Mouse (Mus musculus) adrenal gland, postnatal 36 days (tissue): Measurements from ENCODE around the gene Slc11a1. TPM values are rescaled to one million over a fixed set of nuclear protein-coding genes. Genes with fewer than 3 reads are reported as not detected.
"Not testable (repeated sequence)": the region's sequence is repeated elsewhere in the genome, so short reads cannot be mapped to it uniquely, and the experiment has no call there.

ENCODE experiments used
- DNase-seq, 2 experiments: peaks; one replicate each; pipeline ENCODE4 v3.0.0; 2021; ENCODE audit warnings: mixed read lengths in 1 of 2
- total RNA-seq, 2 experiments: library from RNA; stranded (reverse); gene quantifications; 2 replicates each; pipeline ENCODE4 v1.2.3; 2021

The Slc11a1 gene
- total RNA-seq, 2 experiments from 2014 or later = 7.9 to 13.1 TPM

- peak in 1 of 2 experiments; percentile 30 for DNase-seq
Measured at GRCm38 (mm10) chr1:74387386-74387988, 12.5 kb downstream of the Slc11a1 start.

- DNase-seq = peak; percentile 44 to 48
Measured at GRCm38 (mm10) chr1:74388398-74388920, 13.5 kb downstream of the Slc11a1 start.

GRCm38 (mm10) chr1:74389831-74390286 lies 14.9 kb downstream of the Slc11a1 start:
- DNase-seq = peak; percentile 63 to 65

GRCm38 (mm10) chr1:74390287-74390906 lies 15.4 kb downstream of the Slc11a1 start:
- DNase-seq = peak; percentile 72 to 77

- DNase-seq = peak; percentile 99
Measured at GRCm38 (mm10) chr1:74390924-74391748, 16.1 kb downstream of the Slc11a1 start, which contains the start of gene Ctdsp1. Gene Ctdsp1 (plus strand): TSS chr1:74391509.

GRCm38 (mm10) chr1:74391844-74392441 lies 16.9 kb downstream of the Slc11a1 start:
- peak; percentile 88 to 94 for DNase-seq

- DNase-seq = peak; percentile 40 to 63
Measured at GRCm38 (mm10) chr1:74392446-74392994, 17.5 kb downstream of the Slc11a1 start.

GRCm38 (mm10) chr1:74393010-74393409 lies 18.0 kb downstream of the Slc11a1 start:
- DNase-seq = peak in 1 of 2 experiments; percentile 6

GRCm38 (mm10) chr1:74393697-74394096 lies 18.7 kb downstream of the Slc11a1 start:
- DNase-seq = no peak

GRCm38 (mm10) chr1:74394311-74394710 lies 19.3 kb downstream of the Slc11a1 start:
- DNase-seq = no peak

- no peak for DNase-seq
Measured at GRCm38 (mm10) chr1:74394858-74395257, 19.9 kb downstream of the Slc11a1 start.

- no peak for DNase-seq
Measured at GRCm38 (mm10) chr1:74395290-74395689, 20.3 kb downstream of the Slc11a1 start.

GRCm38 (mm10) chr1:74396456-74397222 lies 21.6 kb downstream of the Slc11a1 start:
- not testable (repeated sequence) for DNase-seq

GRCm38 (mm10) chr1:74397268-74397918 lies 22.4 kb downstream of the Slc11a1 start:
- DNase-seq = peak; percentile 100

- peak; percentile 78 to 83 for DNase-seq
Measured at GRCm38 (mm10) chr1:74397919-74398451, 23.0 kb downstream of the Slc11a1 start.

GRCm38 (mm10) chr1:74400531-74400930 lies 25.5 kb downstream of the Slc11a1 start:
- no peak for DNase-seq

- no peak for DNase-seq
Measured at GRCm38 (mm10) chr1:74401015-74401702, 26.2 kb downstream of the Slc11a1 start.

GRCm38 (mm10) chr1:74404206-74404605 lies 29.2 kb downstream of the Slc11a1 start:
- no peak for DNase-seq
